Mouse (Mus musculus) heart, embryonic 10.5 days (tissue): ENCODE results near the gene Lgr4. TPM values are rescaled to one million over a fixed set of nuclear protein-coding genes. Genes with fewer than 3 reads are reported as not detected.

Source experiments
- DNase-seq: peaks from one replicate; pipeline ENCODE4 v3.0.0-alpha.2; 2017; ENCODE audit warnings: low spot score
- H3K27ac ChIP-seq: fragments of 300-500 bp; sonication (generic); 2 replicates; pipeline ENCODE4 v1.5.1; 2016; ENCODE audit warnings: mild to moderate bottlenecking
- H3K27me3 ChIP-seq: fragments of 300-500 bp; sonication (generic); 2 replicates; pipeline ENCODE4 v1.6.1; 2016; ENCODE audit warnings: mild to moderate bottlenecking; ENCODE audit not compliant: poor library complexity, insufficient read depth, severe bottlenecking
- H3K36me3 ChIP-seq: fragments of 300-500 bp; sonication (generic); 2 replicates; pipeline ENCODE4 v1.6.1; 2016; ENCODE audit warnings: mild to moderate bottlenecking, moderate library complexity
- H3K4me1 ChIP-seq: fragments of 300-500 bp; sonication (generic); 2 replicates; pipeline ENCODE4 v1.6.1; 2016; ENCODE audit warnings: mild to moderate bottlenecking
- H3K4me3 ChIP-seq: fragments of 300-500 bp; sonication (generic); 2 replicates; pipeline ENCODE4 v1.5.1; 2016; ENCODE audit warnings: mild to moderate bottlenecking, moderate library complexity
- H3K9me3 ChIP-seq: fragments of 300-500 bp; sonication (generic); 2 replicates; pipeline ENCODE4 v1.6.1; 2016; ENCODE audit warnings: mild to moderate bottlenecking, moderate library complexity
- WGBS: fragments of 180-500 bp; shearing (Covaris S2); methylation state at CpG from one replicate; pipeline ENCODE4 v1.1.7; 2016; 5-methylcytosine and 5-hydroxymethylcytosine counted together
- polyA plus RNA-seq: library from polyadenylated mRNA; unstranded; fragments of >200 nt; fragmentation: Nextera tagmentation; extraction: Ambion mirVana; gene quantifications from 2 replicates; pipeline ENCODE4 v1.2.1, GENCODE M21; 2016

Lgr4 gene
- polyA plus RNA-seq, 1 experiment from 2014 or later: 12.7 TPM

DNA sequence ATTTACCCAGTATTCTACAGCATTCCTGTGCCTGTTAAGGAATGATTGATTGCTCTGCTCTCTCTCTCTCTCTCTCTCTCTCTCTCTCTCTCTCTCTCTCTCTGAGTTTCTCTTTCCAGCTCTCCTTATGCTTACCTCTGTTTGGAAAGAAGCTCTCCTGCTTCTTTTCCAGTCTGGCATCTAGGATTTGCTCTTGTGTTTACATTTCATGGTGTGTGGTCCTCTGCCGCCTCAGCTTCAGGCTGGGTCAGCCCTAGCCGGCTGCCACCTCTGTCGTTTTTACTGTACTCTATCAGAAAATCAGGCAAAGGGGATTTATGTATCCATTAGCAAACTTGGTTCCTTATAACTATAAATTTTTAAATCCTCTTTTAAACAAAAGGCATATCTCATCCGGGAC is 118.8 kb downstream of the Lgr4 start:
- WGBS: 24% methylated on average over 4 of the region's 4 CpGs
- H3K27me3 ChIP-seq: no peaks in the 10 kb centered on the region

DNA sequence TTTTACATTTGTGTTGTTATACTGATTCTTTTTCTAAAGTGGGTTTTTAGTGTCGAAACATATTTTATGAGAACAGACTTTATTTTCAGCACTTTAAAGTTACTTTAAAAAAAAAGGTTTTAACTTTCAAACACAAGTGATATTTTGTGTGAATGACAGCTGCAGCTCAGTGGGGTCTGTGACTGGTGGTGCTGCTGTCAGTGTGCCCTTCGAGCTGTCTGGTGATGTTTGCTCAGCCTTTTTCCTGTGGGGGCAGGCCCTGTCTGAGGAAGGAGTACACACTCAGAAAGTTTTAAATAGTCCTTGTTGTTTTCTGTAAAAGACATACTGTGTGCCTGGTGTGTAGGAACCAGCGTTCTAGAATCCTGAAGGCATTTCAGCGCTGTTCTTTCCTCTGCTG is 119.2 kb downstream of the Lgr4 start:
- Histone ChIP-seq H3K4me3 (no peak overlapping the region), H3K9me3 (no peaks in the 10 kb centered on the region), H3K4me1 (peaks cover 23% of the 10 kb centered on the region), H3K36me3 (peaks cover 18% of the 10 kb centered on the region), H3K27ac (peak overlapping the region; percentile 65), H3K27me3 (no peaks in the 10 kb centered on the region)
- DNase-seq: no peak
- 52% methylated on average over 4 of the region's 4 CpGs for WGBS

More for the DNA sequence above, 118.8 kb downstream of the Lgr4 start:
- DNase-seq: no peak
- Histone ChIP-seq H3K4me3 (no peak overlapping the region), H3K4me1 (peaks cover 23% of the 10 kb centered on the region), H3K36me3 (peaks cover 18% of the 10 kb centered on the region), H3K9me3 (no peaks in the 10 kb centered on the region), H3K27ac (peak overlapping the region; percentile 65)

DNA sequence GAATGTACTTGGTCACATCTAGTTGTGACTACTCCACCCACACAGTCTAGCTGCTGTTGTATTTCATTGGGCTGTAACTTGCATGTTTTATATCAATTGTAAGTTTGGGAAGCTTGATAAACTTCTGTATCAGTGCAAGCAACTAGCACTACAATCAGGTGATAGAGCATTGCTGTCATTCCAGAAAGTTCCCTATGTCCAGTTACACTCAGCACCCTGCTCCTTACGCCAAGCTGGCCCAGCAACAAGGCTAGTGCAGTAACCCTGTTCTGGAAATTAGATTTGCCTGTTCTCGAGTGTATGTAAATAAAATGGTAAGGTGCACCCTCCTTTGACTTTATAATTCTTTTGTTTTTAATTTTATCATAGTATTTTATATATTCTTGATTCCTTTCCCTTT is 119.8 kb downstream of the Lgr4 start:
- Histone ChIP-seq H3K4me1 (peaks cover 26% of the 10 kb centered on the region), H3K27ac (peak overlapping the region; percentile 65), H3K36me3 (peaks cover 18% of the 10 kb centered on the region), H3K9me3 (no peaks in the 10 kb centered on the region), H3K4me3 (no peak overlapping the region), H3K27me3 (no peaks in the 10 kb centered on the region)
- WGBS: 46% methylated on average over 2 of the region's 2 CpGs
- DNase-seq: no peak

DNA sequence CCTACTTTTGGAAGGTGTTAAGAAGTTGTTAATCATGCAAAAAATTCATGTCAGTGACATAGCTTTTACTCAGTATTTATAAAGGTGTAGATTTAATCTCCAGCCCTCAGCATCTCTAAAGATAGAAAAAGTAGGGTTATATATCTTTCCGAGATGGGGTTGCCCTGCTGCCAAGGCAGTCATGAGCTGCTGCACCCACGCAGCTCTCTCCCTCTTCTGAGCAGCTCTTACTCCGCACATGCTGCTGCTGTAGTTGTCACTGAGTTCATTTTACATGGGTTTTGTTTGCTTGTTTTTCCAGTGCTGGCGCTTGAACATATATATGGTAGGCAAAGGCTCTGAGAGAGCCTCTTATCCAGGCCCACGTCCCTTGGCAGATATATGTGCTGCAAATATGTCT is 120.9 kb downstream of the Lgr4 start:
- Histone ChIP-seq H3K4me1 (peaks cover 37% of the 10 kb centered on the region), H3K27me3 (no peaks in the 10 kb centered on the region), H3K4me3 (no peak overlapping the region), H3K36me3 (peaks cover 8% of the 10 kb centered on the region), H3K27ac (peak overlapping the region; percentile 49; the same call in 1 of the 2 replicates), H3K9me3 (no peaks in the 10 kb centered on the region)
- DNase-seq: no peak
- WGBS: 78% methylated on average over 5 of the region's 5 CpGs

GRCm38 (mm10) chr2:110042861-110043760 is 125.7 kb downstream of the Lgr4 start:
- H3K27ac ChIP-seq: 0 out of 2 replicates have a peak overlapping the region, but pooled peaks have one; percentile 23
- H3K27me3 ChIP-seq: no peaks in the 10 kb centered on the region
- 55% methylated on average over 5 of the region's 5 CpGs for WGBS
- H3K36me3 ChIP-seq: no peaks in the 10 kb centered on the region
- no peaks in the 10 kb centered on the region for H3K9me3 ChIP-seq
- H3K4me3 ChIP-seq: no peak overlapping the region
- DNase-seq: peak; percentile 78
- peaks cover 18% of the 10 kb centered on the region; the same call in 1 of the 2 replicates for H3K4me1 ChIP-seq

DNA sequence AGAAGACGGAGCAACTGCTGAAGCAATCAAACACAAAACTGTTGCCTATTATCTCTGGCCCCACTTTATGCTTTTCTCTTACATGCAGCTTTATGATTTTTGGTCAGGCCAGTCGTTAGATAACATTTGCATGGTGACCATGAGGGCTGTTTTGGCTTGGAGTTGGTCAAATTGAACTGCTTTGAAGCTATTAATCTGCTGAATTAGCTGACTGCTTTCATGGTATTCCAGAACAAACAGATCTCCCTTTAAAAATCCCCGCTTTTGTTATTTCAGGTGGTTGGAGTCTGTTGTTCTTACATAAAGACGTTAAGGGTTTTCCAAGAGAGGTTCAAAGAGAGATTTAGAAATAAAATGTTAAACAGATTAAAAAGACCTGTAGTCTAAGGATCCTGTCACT is 141.0 kb downstream of the Lgr4 start:
- Histone ChIP-seq H3K4me1 (no peaks in the 10 kb centered on the region), H3K27ac (no peak overlapping the region), H3K9me3 (no peaks in the 10 kb centered on the region), H3K27me3 (no peaks in the 10 kb centered on the region), H3K36me3 (no peaks in the 10 kb centered on the region), H3K4me3 (no peak overlapping the region)
- 64% methylated on average over 4 of the region's 4 CpGs for WGBS
- DNase-seq: no peak

DNA sequence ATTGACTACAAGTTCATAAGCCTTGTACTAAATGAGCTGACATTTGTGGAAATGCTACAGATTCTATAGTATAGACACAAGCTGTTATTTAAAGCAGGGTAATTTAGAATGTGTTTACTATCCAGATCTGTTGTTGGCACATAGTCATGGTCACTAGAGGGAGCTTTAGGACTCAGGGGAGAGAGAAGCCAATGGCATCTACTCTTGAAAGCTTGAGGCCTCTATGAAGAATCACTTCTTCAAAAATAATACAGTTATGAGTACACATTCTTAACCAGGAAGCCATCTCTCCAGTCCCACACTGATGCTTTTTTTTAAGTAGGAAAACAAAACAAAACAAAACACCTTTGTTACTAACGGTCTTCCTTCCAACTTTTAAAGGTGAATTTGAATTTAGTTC is 145.7 kb downstream of the Lgr4 start:
- Histone ChIP-seq H3K9me3 (no peaks in the 10 kb centered on the region), H3K4me1 (no peaks in the 10 kb centered on the region), H3K4me3 (no peak overlapping the region), H3K36me3 (no peaks in the 10 kb centered on the region), H3K27ac (no peak overlapping the region), H3K27me3 (no peaks in the 10 kb centered on the region)
- DNase-seq: no peak
- 87% methylated on average over 1 of the region's 1 CpGs for WGBS

Other genes with a start within 250 kb of the Lgr4 start
- gene Bdnf, start 242.9 kb upstream of the Lgr4 start, polyA plus RNA-seq: 0.97 and 2.2 TPM in 2 replicates
- gene Lin7c, start 26.8 kb upstream of the Lgr4 start, polyA plus RNA-seq: 50.8 and 54.3 TPM in 2 replicates
- 24.1 and 29.8 TPM in 2 replicates for gene Ccdc34, start 100.2 kb downstream of the Lgr4 start, polyA plus RNA-seq